Mouse (Mus musculus): Measurements from ENCODE around the gene Ccdc148. TPM values are rescaled to one million over a fixed set of nuclear protein-coding genes. Genes with fewer than 3 reads are reported as not detected.
A peak's percentile ranks its signal among the peaks of the same experiment; 100 is the strongest.

Ccdc148 gene
- total and polyA plus RNA-seq, 2 experiments from 2014 or later = 5.3 to 6.9 TPM

DNA sequence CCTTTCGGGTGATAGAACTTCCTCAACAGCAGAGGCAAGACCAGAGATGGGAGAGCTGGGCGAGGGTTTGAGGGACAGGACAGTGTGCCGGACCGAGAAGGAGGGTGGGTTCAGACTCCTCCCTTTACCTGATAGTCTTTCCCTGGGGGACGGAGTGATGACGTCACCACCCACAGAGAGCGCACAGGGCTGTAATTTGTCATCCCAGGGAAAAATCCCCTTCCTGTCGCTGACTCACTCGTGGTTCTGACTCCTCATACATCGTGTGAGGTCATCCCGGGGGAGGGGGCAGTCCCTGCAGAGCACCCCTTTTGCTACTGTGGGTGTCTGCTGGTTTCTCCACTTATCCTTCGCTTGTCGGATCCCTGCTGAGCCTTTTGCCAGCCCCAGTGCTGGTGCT, 117.9 kb downstream of the Ccdc148 start:
- ATAC-seq (no peak), DNase-seq (no peak)
- no peak for TF ChIP-seq CTCF (IDR thresholded peaks at IDR 0.05; ENCODE audit: low read depth)
- H3K4me3 ChIP-seq (ENCODE audit: low read depth, low read length) = no peak overlapping the region
- no peaks in the 10 kb centered on the region for H3K27me3 ChIP-seq (ENCODE audit: insufficient read depth, low read length)
- 72% methylated on average over 13 of the region's 13 CpGs for WGBS
- H3K27ac ChIP-seq (ENCODE audit: low read depth, low read length) = no peak overlapping the region
- H3K4me2 ChIP-seq (ENCODE audit: low read depth) = no peak overlapping the region
- H3K9me3 ChIP-seq (ENCODE audit: low read length) = no peaks in the 10 kb centered on the region; the same call in 1 of the 2 replicates
- H3K4me1 ChIP-seq (ENCODE audit: insufficient read depth) = no peaks in the 10 kb centered on the region
- H3K36me3 ChIP-seq (ENCODE audit: insufficient read depth) = no peaks in the 10 kb centered on the region
- H3K9ac ChIP-seq = no peak overlapping the region

DNA sequence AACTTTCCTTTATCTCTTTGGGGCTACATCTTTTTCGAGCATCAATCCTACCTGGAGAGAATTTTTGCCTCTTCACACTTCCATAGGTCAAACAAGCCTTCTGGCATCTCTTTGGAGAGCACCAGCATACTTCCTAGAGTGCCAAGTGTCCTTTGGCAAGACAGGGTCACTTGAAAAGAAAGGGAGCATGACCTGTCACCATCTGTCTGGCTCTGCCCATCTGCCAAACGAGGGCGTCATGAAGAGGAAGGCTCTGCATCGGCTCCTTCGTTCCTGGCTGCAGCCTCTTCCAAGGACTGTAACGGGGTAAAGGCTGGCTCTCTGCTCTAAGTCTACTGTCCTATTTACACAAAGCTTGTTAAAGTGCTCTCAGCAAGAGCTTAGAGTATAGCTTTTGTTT, 124.0 kb downstream of the Ccdc148 start:
- Histone ChIP-seq H3K9me3 (ENCODE audit: low read length) (no peaks in the 10 kb centered on the region; the same call in 1 of the 2 replicates), H3K36me3 (ENCODE audit: insufficient read depth) (no peaks in the 10 kb centered on the region), H3K27me3 (ENCODE audit: insufficient read depth, low read length) (no peaks in the 10 kb centered on the region), H3K4me3 (ENCODE audit: low read depth, low read length) (no peak overlapping the region), H3K4me2 (ENCODE audit: low read depth) (no peak overlapping the region), H3K27ac (ENCODE audit: low read depth, low read length) (no peak overlapping the region), H3K9ac (no peak overlapping the region), H3K4me1 (ENCODE audit: insufficient read depth) (no peaks in the 10 kb centered on the region)
- no peak for TF ChIP-seq CTCF (IDR thresholded peaks at IDR 0.05; ENCODE audit: low read depth)
- 51% methylated on average over 6 of the region's 6 CpGs for WGBS
- no peak for DNase-seq
- ATAC-seq = no peak

DNA sequence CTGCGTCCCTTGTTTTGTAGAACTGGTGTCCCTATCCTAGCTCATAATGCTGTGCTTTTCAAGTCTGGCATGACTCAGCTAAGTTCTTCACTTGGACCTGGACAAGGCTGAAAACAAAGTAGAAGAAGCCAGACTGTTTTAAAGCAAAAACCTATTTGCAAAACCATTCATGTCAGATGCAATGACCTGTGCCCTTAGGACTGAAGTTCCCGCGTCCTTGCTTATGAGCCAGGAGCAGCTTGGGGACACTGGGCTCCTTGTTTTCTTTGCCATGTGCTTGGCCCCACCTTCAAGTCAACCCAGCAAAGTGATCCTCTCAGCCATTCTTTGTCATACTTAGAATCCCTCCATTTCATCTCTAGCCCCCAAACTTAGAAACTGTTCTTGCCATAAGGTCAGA, 125.3 kb downstream of the Ccdc148 start:
- H3K4me2 ChIP-seq (ENCODE audit: low read depth) = no peak overlapping the region
- H3K9ac ChIP-seq = no peak overlapping the region
- DNase-seq (no peak), ATAC-seq (no peak)
- TF ChIP-seq CTCF (IDR thresholded peaks at IDR 0.05; ENCODE audit: low read depth) = no peak
- WGBS = 80% methylated on average over 3 of the region's 3 CpGs
- no peaks in the 10 kb centered on the region for H3K27me3 ChIP-seq (ENCODE audit: insufficient read depth, low read length)
- no peak overlapping the region for H3K4me3 ChIP-seq (ENCODE audit: low read depth, low read length)
- no peaks in the 10 kb centered on the region for H3K4me1 ChIP-seq (ENCODE audit: insufficient read depth)
- H3K36me3 ChIP-seq (ENCODE audit: insufficient read depth) = no peaks in the 10 kb centered on the region
- no peak overlapping the region for H3K27ac ChIP-seq (ENCODE audit: low read depth, low read length)
- H3K9me3 ChIP-seq (ENCODE audit: low read length) = no peaks in the 10 kb centered on the region; the same call in 1 of the 2 replicates

DNA sequence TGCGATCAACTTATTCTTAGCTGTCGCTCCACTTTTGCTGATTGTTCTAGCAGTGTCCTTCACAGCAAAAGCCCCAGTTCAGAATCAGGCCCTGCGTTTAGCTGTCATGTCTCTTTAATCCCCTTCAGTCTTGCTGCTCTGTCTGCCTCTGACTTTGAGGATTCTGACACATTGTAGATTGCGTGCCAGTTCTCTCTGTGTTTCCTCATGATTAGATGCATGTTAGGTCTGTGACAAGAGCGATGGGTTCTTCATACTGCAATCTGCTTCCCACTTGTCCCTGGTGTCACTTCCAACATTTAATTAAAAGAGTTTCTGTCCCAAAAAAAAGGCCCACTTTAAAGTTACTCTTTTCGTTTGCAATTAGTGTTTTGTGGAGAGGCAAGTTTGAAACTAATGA, 126.2 kb downstream of the Ccdc148 start:
- WGBS = 57% methylated on average over 6 of the region's 6 CpGs
- H3K36me3 ChIP-seq (ENCODE audit: insufficient read depth) = no peaks in the 10 kb centered on the region
- DNase-seq (peak; percentile 46), ATAC-seq (peak; percentile 92)
- TF ChIP-seq CTCF (IDR thresholded peaks at IDR 0.05; ENCODE audit: low read depth) = no peak
- H3K4me3 ChIP-seq (ENCODE audit: low read depth, low read length) = no peak overlapping the region
- H3K27ac ChIP-seq (ENCODE audit: low read depth, low read length) = no peak overlapping the region
- H3K4me2 ChIP-seq (ENCODE audit: low read depth) = no peak overlapping the region
- H3K4me1 ChIP-seq (ENCODE audit: insufficient read depth) = no peaks in the 10 kb centered on the region
- no peaks in the 10 kb centered on the region for H3K27me3 ChIP-seq (ENCODE audit: insufficient read depth, low read length)
- H3K9ac ChIP-seq = no peak overlapping the region
- no peaks in the 10 kb centered on the region; the same call in 1 of the 2 replicates for H3K9me3 ChIP-seq (ENCODE audit: low read length)

DNA sequence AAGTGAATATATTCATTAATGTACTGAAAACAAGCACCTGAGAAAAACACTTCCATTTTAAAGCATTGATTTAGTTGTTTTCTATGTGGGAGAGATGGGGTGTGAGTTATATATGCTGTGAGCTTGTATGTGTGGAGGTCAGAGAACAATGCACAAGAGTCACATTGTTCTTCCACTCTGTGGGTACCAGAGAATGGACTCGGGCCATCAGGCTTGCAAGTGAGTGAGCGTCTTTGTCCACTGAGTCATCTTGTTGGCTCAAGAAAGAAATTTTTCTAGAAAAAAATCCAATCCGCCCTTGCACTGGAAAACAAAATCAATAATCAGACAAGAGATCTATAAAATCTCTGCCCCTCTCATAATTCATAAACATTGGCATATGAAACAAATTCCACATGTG, 135.9 kb downstream of the Ccdc148 start:
- Histone ChIP-seq H3K36me3 (ENCODE audit: insufficient read depth) (no peaks in the 10 kb centered on the region), H3K4me1 (ENCODE audit: insufficient read depth) (no peaks in the 10 kb centered on the region), H3K27ac (ENCODE audit: low read depth, low read length) (no peak overlapping the region), H3K9me3 (ENCODE audit: low read length) (no peaks in the 10 kb centered on the region), H3K27me3 (ENCODE audit: insufficient read depth, low read length) (no peaks in the 10 kb centered on the region), H3K9ac (no peak overlapping the region), H3K4me2 (ENCODE audit: low read depth) (no peak overlapping the region), H3K4me3 (ENCODE audit: low read depth, low read length) (no peak overlapping the region)
- no peak for DNase-seq
- no peak for ATAC-seq
- TF ChIP-seq CTCF (IDR thresholded peaks at IDR 0.05; ENCODE audit: low read depth) = no peak
- WGBS = 78% methylated on average over 3 of the region's 3 CpGs

DNA sequence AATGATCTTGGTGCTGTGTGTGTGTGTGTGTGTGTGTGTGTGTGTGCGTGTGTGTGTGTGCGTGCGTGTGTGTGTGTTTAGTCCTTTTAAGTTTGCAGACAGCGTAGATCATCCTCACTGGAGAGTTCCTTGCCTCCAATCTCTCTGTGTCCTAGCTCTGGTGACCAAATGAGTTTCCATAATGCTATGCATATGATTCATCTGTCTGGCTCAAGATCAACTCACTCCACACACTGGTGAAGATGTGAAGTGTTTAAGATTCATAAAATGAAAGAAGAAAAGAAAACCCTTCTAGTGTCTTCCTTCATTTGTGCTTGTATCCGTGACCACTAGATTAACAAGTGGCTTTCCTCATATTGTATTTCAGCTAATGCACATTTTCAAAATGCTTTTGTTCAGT, 153.1 kb downstream of the Ccdc148 start:
- no peak for ATAC-seq
- Histone ChIP-seq H3K36me3 (ENCODE audit: insufficient read depth) (no peaks in the 10 kb centered on the region), H3K9ac (no peak overlapping the region), H3K4me1 (ENCODE audit: insufficient read depth) (no peaks in the 10 kb centered on the region), H3K27ac (ENCODE audit: low read depth, low read length) (no peak overlapping the region), H3K4me2 (ENCODE audit: low read depth) (no peak overlapping the region), H3K27me3 (ENCODE audit: insufficient read depth, low read length) (no peaks in the 10 kb centered on the region), H3K9me3 (ENCODE audit: low read length) (no peaks in the 10 kb centered on the region), H3K4me3 (ENCODE audit: low read depth, low read length) (no peak overlapping the region)
- WGBS = 93% methylated on average over 5 of the region's 5 CpGs
- no peak for DNase-seq
- no peak for TF ChIP-seq CTCF (IDR thresholded peaks at IDR 0.05; ENCODE audit: low read depth)

DNA sequence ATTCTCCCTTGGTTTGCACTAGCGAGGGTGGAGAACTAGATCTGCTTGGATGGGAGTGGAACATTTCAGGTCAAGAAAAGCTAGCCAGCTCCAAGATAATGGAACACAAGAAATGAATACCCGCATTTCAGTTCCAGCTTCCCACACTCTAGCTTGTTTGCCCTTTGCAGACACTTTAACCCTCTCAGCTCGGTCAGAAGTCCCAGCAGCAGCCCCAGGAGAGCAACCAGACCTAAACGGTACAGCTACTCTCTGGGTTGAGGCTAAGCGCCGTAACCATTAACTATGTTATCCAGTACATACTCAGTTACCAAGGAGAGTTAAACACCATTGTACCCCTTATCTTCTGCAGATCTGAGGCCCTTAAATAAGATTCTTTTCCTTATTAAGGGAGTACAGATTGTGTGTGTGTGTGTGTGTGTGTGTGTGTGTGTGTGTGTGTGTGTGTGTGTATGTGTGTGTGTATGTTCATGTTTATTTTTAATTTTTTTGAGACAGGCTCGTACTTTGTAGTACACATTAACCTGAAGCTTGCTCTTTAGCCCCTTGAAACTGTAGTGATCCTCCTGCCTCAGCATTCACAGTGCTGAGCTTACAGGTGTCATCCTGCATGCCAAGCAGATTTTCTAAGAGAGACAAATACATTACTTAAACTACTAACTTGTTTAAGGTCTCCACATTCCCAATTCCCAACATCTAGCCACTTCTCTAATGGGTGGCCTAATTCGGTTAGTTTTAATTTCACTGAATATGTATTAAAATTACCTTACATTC, 153.7 kb downstream of the Ccdc148 start:
- no peak for TF ChIP-seq CTCF (IDR thresholded peaks at IDR 0.05; ENCODE audit: low read depth)
- H3K27ac ChIP-seq (ENCODE audit: low read depth, low read length) = no peak overlapping the region
- H3K9ac ChIP-seq = no peak overlapping the region
- H3K4me3 ChIP-seq (ENCODE audit: low read depth, low read length) = no peak overlapping the region
- DNase-seq (no peak), ATAC-seq (no peak)
- H3K27me3 ChIP-seq (ENCODE audit: insufficient read depth, low read length) = no peaks in the 10 kb centered on the region
- 92% methylated on average over 8 of the region's 8 CpGs for WGBS
- H3K36me3 ChIP-seq (ENCODE audit: insufficient read depth) = no peaks in the 10 kb centered on the region
- H3K9me3 ChIP-seq (ENCODE audit: low read length) = no peaks in the 10 kb centered on the region
- H3K4me2 ChIP-seq (ENCODE audit: low read depth) = no peak overlapping the region
- H3K4me1 ChIP-seq (ENCODE audit: insufficient read depth) = no peaks in the 10 kb centered on the region

Measured in forebrain, postnatal 0 days (tissue).